Mouse (Mus musculus): ENCODE results near the gene Irf4.

- TF ChIP-seq CTCF (IDR thresholded peaks at IDR 0.05; ENCODE audit: borderline replicate concordance, control insufficient read depth, extremely low read depth, insufficient read depth, low read length, poor library complexity): no peak
- no peak for TF ChIP-seq POLR2A (IDR thresholded peaks at IDR 0.05; ENCODE audit: control insufficient read depth, extremely low read depth, insufficient read depth, low read length, poor library complexity)
These were observed 33.4 kb downstream of the Irf4 start for GRCm38 (mm10) chr13:30782419-30782818.

All from thymus, adult 2 months (tissue).